Mouse (Mus musculus): Measurements from ENCODE around the gene Dgke.
"Not testable (repeated sequence)": the region's sequence is repeated elsewhere in the genome, so short reads cannot be mapped to it uniquely, and the experiment has no call there.

The Dgke gene

GRCm38 (mm10) chr11:88999723-89000526 lies 66.7 kb downstream of the Dgke start:
- DNase-seq, result peak; percentile 28

GRCm38 (mm10) chr11:88998974-88999722 lies 67.5 kb downstream of the Dgke start, which contains the start of gene Trim25:
Trim25 (plus strand) TSS chr11:88999376.
- peak; percentile 95 for DNase-seq

DNA sequence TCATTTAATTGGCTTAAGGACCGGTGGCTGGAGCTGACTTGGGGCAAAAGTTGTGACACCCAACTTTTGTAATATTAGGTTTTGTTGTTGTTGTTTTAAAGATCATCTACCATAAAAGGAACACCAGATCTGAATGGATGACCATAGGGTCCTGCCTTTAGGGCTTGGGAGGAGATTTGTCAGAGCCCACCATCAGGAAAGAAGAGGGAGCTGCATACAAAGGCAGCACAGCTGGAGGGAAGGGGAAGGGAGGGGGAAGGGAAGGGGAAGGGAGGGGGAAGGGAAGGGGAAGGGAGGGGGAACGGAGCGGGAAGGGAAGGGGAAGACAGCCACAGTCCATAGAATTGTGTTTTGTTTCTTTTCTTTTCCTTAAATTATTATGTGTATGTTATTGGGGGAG lies 68.2 kb downstream of the Dgke start:
- DNase-seq, result no peak

DNA sequence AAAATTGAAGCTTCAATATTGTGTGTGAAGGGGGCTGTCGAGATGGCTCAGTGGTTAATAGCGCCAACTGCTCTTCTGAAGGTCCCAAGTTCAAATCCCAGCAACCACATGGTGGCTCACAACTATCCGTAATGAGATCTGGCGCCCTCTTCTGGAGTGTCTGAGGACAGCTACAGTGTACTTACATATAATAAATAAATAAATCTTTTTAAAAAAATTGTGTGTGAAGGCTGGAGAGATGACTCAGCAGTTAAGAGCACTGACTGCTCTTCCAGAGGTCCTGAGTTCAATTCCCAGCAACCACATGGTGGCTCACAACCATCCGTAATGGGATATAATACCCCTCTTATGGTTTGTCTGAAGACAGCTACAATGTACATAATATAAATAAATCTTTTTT lies 69.3 kb downstream of the Dgke start:
- DNase-seq, result not testable (repeated sequence)

DNA sequence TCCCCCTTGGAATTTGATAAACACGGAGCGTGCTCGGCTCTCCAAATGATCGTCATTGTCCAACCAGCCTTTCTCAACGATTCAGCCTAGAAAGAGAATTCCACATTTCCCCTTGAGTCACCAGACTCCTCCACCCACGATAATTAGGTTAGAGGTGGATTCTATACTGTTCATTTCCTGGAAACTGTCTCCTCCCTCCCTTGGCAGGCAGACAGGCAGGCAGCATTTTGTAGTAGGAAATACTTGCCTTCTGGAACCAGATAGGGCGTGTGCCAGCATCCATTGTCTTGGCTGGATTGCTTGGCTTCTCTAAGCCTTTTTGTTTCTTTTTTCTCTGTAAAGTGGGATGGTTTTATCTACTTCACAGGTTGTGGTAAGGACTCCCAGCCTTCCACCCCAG lies 70.2 kb downstream of the Dgke start:
- peak; percentile 44 for DNase-seq

- no peak for DNase-seq
Observed at GRCm38 (mm10) chr11:88995616-88996015, 71.0 kb downstream of the Dgke start.

- DNase-seq, result no peak
Observed at GRCm38 (mm10) chr11:88994492-88994891, 72.2 kb downstream of the Dgke start.

DNA sequence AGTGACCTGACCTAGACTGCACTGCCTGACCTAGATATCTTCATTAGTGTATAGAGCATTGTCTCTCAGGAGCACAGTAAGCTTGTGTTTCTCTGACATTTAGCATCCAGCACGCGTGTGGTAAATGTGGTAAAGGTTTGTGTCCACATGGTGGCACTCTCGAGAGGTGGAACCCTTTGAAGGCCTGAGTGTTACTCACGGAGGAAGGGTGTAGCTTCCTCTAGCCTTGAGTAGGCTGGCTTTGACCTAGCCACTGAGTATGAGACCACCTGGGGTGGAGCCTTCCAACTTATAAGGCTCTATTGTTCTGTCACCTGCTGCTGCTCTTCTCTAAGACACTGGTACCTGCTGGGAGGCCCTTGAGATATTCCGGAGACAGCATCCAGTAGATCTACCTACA lies 73.0 kb downstream of the Dgke start:
- peak; percentile 79 for DNase-seq

- DNase-seq, result no peak
Observed at GRCm38 (mm10) chr11:88993186-88993585, 73.5 kb downstream of the Dgke start.

- no peak for DNase-seq
Observed at GRCm38 (mm10) chr11:88989530-88989929, 77.1 kb downstream of the Dgke start.

DNA sequence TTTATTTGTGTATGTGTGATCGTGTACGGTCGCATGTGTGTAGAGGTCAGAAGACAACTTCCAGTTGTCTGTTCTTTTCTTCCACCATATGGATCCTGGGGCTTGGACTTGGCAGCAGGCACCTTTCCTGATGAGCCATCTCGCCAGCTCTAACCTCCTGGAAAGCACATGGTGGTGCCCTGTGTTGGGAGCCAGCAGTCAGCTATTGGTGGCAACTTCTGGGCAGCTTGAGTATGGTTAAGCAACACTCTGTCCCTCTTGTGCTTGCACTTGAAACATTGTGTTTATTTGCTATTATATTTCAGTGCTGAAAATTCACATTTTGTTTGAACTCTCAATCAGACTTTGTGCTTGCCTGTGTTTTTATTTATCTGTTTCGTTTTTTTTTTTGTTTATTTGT lies 77.7 kb downstream of the Dgke start:
- DNase-seq, result no peak

DNA sequence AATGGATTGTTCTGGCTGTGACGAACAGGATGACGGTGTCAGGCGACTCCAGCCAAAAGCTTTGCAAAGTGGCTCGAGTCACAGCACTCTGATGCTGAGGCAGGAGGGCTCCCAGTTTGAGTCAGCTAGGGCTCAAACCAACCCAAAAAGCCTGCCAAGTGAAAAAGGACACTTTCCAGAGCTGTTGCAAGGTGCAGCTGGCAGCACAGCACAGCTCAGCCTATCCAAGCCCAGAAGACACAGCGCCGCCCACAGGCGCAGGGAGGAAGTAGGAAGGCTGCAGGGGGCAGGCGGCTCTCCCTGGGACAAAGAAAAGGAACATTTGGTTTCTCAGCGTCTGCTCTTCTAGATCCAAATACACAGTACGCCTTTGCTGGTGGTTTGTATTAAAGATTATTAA lies 80.0 kb downstream of the Dgke start:
- DNase-seq, result no peak

Data from kidney, postnatal 14 days (tissue).